Mouse (Mus musculus) forebrain, embryonic 10.5 days (tissue): ENCODE measurements around the gene Gopc. TPM values are rescaled to one million over a fixed set of nuclear protein-coding genes. Genes with fewer than 3 reads are reported as not detected.
"Not testable (repeated sequence)": the region's sequence is repeated elsewhere in the genome, so short reads cannot be mapped to it uniquely, and the experiment has no call there.

Experiments used
- DNase-seq: peaks from one replicate; pipeline ENCODE4 v3.0.0-alpha.2; 2017; ENCODE audit warnings: low spot score; ENCODE audit errors: extremely low spot score
- H3K27ac ChIP-seq: fragments of 300-500 bp; sonication (generic); 2 replicates; pipeline ENCODE4 v1.5.1; 2016; ENCODE audit warnings: mild to moderate bottlenecking
- H3K27me3 ChIP-seq: fragments of 300-500 bp; sonication (generic); 2 replicates; pipeline ENCODE4 v1.6.1; 2016; ENCODE audit warnings: mild to moderate bottlenecking; ENCODE audit not compliant: poor library complexity, severe bottlenecking
- H3K36me3 ChIP-seq: fragments of 300-500 bp; sonication (generic); replicated peaks from 2 replicates; pipeline ENCODE4 v1.6.1; 2016; ENCODE audit warnings: mild to moderate bottlenecking, moderate library complexity
- H3K4me1 ChIP-seq: fragments of 300-500 bp; sonication (generic); 2 replicates; pipeline ENCODE4 v1.6.1; 2016
- H3K4me3 ChIP-seq: fragments of 300-500 bp; sonication (generic); 2 replicates; pipeline ENCODE4 v1.5.1; 2016; ENCODE audit warnings: mild to moderate bottlenecking, moderate library complexity
- H3K9me3 ChIP-seq: fragments of 300-500 bp; sonication (generic); 2 replicates; pipeline ENCODE4 v1.6.1; 2016; ENCODE audit warnings: mild to moderate bottlenecking, moderate library complexity
- WGBS: fragments of 180-500 bp; shearing (Covaris S2); methylation state at CpG from one replicate; pipeline ENCODE4 v1.1.7; 2016; 5-methylcytosine and 5-hydroxymethylcytosine counted together
- polyA plus RNA-seq: library from polyadenylated mRNA; unstranded; fragments of >200 nt; fragmentation: Nextera tagmentation; extraction: Ambion mirVana; gene quantifications from 2 replicates; pipeline ENCODE4 v1.2.1, GENCODE M21; 2016

Gopc gene
- polyA plus RNA-seq, 1 experiment from 2014 or later = 15.8 TPM

GRCm38 (mm10) chr10:52321918-52322317 lies 60.0 kb downstream of the Gopc start:
- H3K4me1 ChIP-seq = no peaks in the 10 kb centered on the region
- WGBS = 92% methylated on average over 3 of the region's 3 CpGs
- H3K4me3 ChIP-seq = no peak overlapping the region
- H3K9me3 ChIP-seq = no peaks in the 10 kb centered on the region
- H3K27ac ChIP-seq = no peak overlapping the region
- H3K27me3 ChIP-seq = no peaks in the 10 kb centered on the region
- peaks cover 43% of the 10 kb centered on the region for H3K36me3 ChIP-seq
- DNase-seq = no peak

- peaks cover 59% of the 10 kb centered on the region for H3K36me3 ChIP-seq
- H3K9me3 ChIP-seq = no peaks in the 10 kb centered on the region
- WGBS = 95% methylated on average over 28 of the region's 28 CpGs
- H3K27ac ChIP-seq = no peak overlapping the region
- H3K27me3 ChIP-seq = no peaks in the 10 kb centered on the region
- H3K4me3 ChIP-seq = no peak overlapping the region
- H3K4me1 ChIP-seq = no peaks in the 10 kb centered on the region
- DNase-seq = no peak
These were observed 62.2 kb downstream of the Gopc start for GRCm38 (mm10) chr10:52319506-52320286.

DNA sequence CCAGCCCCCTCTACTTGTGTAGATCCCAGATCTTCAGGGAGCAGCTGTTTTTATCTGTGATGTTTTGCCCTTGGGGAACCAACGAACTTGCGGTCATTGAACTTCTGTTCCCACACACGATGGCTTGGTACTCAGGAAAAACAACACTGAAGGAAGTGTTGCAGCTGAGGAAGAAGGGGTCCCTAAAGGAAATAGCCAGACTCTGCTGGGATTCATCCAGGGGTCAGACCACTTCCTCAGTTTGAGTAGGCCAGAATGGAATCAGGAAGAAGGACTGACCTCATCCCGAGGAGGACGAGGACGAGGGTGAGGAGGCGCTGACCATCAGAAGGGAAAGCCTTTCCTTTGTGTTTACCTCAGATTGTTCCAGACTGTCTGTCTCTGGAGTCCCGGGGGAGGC lies 72.7 kb downstream of the Gopc start:
- H3K27ac ChIP-seq = no peak overlapping the region
- H3K4me3 ChIP-seq = no peak overlapping the region
- peaks cover 57% of the 10 kb centered on the region for H3K36me3 ChIP-seq
- no peaks in the 10 kb centered on the region for H3K9me3 ChIP-seq
- DNase-seq = no peak
- no peaks in the 10 kb centered on the region for H3K27me3 ChIP-seq
- 79% methylated on average over 8 of the region's 8 CpGs for WGBS
- H3K4me1 ChIP-seq = no peaks in the 10 kb centered on the region

DNA sequence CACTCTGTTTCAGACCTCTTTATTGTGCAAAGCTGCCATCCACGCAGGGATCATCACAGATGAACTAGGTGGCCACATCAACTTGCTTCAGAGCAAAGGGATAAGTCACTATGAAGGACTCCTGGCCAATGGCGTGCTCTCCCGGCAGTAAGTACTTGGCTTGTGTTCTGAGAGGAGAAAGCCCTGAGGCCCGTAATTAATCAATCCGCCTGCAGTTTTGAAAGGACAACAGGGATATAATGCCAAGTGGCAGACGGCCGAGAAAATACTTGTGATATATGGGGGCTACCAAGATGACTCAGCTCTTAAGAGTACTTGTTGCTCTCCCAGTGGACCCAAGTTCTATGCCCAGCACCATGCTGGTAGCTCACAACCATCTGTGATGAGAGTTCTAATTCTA lies 77.3 kb downstream of the Gopc start:
- H3K27me3 ChIP-seq = no peaks in the 10 kb centered on the region
- no peak for DNase-seq
- no peak overlapping the region for H3K4me3 ChIP-seq
- peaks cover 31% of the 10 kb centered on the region for H3K36me3 ChIP-seq
- H3K27ac ChIP-seq = no peak overlapping the region
- H3K4me1 ChIP-seq = no peaks in the 10 kb centered on the region
- no peaks in the 10 kb centered on the region for H3K9me3 ChIP-seq
- WGBS = 86% methylated on average over 7 of the region's 7 CpGs

GRCm38 (mm10) chr10:52302271-52302670 lies 79.7 kb downstream of the Gopc start:
- Histone ChIP-seq H3K27ac (no peak overlapping the region), H3K36me3 (peaks cover 25% of the 10 kb centered on the region), H3K9me3 (no peaks in the 10 kb centered on the region), H3K27me3 (no peaks in the 10 kb centered on the region), H3K4me1 (peaks cover 11% of the 10 kb centered on the region), H3K4me3 (no peak overlapping the region)
- DNase-seq = no peak

DNA sequence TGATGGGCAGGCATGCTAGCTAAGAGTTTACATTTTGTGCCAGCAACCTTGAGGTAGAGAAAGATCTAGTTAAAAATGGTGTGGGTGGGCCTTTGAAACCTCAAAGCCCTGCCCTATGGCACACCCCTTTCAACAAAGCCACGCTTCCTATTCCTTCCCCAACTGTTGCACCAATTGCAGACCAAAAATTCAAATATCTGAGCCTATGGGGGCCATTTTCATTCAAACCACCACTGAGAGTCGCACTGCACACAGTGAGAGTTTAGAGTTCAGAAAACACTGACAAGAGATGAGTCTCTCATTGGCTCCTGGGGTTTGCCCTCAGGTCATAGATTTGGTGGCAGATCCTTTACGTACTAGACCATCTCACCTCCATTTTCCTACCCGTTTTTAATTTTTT lies 80.2 kb downstream of the Gopc start:
- H3K9me3 ChIP-seq = no peaks in the 10 kb centered on the region
- no peak for DNase-seq
- no peak overlapping the region for H3K4me3 ChIP-seq
- no peak overlapping the region for H3K27ac ChIP-seq
- H3K36me3 ChIP-seq = peaks cover 24% of the 10 kb centered on the region
- 94% methylated on average over 4 of the region's 4 CpGs for WGBS
- H3K4me1 ChIP-seq = peaks cover 11% of the 10 kb centered on the region
- H3K27me3 ChIP-seq = no peaks in the 10 kb centered on the region

- peaks cover 11% of the 10 kb centered on the region for H3K4me1 ChIP-seq
- DNase-seq, H3K27ac ChIP-seq, H3K9me3 ChIP-seq, H3K4me3 ChIP-seq, H3K36me3 ChIP-seq, H3K27me3 ChIP-seq: not testable (repeated sequence)
These were observed 83.4 kb downstream of the Gopc start for GRCm38 (mm10) chr10:52298568-52298967.

GRCm38 (mm10) chr10:52295934-52296333 lies 86.0 kb downstream of the Gopc start:
- DNase-seq = no peak
- Histone ChIP-seq H3K36me3 (peaks cover 5% of the 10 kb centered on the region), H3K4me1 (peaks cover 11% of the 10 kb centered on the region), H3K27ac (no peak overlapping the region), H3K27me3 (no peaks in the 10 kb centered on the region), H3K4me3 (no peak overlapping the region), H3K9me3 (no peaks in the 10 kb centered on the region)
- WGBS = 88% methylated on average over 2 of the region's 2 CpGs

DNA sequence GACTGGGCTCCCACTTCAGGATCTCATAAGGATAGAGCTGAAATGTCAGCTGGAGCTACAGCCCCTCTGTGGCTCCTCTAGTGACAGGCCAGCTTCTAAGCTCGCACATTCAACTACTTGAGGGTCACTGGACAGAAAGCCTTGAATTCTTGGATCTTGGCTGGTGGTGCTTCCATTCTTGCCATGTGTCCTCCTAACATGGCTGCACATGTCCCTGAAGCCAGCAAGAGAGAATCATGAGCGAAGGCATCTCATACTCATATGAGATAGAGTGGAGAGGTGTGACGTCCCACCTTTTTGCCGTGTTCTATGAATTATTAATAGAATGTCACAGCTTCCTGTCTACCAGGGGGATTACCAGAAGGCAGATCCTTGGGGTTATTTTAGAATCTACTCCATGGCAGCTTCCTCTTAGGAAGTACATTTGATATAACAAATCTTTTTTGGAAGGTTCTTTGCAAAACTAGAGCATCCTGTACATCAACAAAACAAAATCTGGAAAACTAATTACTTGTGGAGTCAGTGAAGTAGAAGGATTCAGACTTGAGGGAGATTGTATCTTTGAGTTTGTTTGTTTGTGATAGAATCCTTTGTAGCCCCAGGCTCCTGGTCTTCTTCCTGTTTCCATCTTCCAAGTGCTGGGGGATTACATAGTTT lies 87.9 kb downstream of the Gopc start:
- Histone ChIP-seq H3K4me3 (no peak overlapping the region), H3K27me3 (no peaks in the 10 kb centered on the region), H3K27ac (no peak overlapping the region), H3K36me3 (peaks cover 5% of the 10 kb centered on the region), H3K9me3 (no peaks in the 10 kb centered on the region), H3K4me1 (peaks cover 11% of the 10 kb centered on the region)
- 94% methylated on average over 4 of the region's 4 CpGs for WGBS
- no peak for DNase-seq

GRCm38 (mm10) chr10:52292391-52292790 lies 89.5 kb downstream of the Gopc start:
- not testable (repeated sequence) for H3K27me3 ChIP-seq, H3K27ac ChIP-seq, H3K9me3 ChIP-seq, H3K4me1 ChIP-seq, DNase-seq, H3K4me3 ChIP-seq, H3K36me3 ChIP-seq
- 70% methylated on average over 1 of the region's 1 CpGs for WGBS

GRCm38 (mm10) chr10:52289261-52289660 lies 92.7 kb downstream of the Gopc start:
- Histone ChIP-seq H3K9me3 (no peaks in the 10 kb centered on the region), H3K4me3 (no peak overlapping the region), H3K36me3 (peaks cover 16% of the 10 kb centered on the region), H3K27ac (no peak overlapping the region), H3K4me1 (no peaks in the 10 kb centered on the region), H3K27me3 (no peaks in the 10 kb centered on the region)
- WGBS = 91% methylated on average over 3 of the region's 3 CpGs
- no peak for DNase-seq

- H3K36me3 ChIP-seq = peaks cover 16% of the 10 kb centered on the region
- WGBS = 94% methylated on average over 5 of the region's 5 CpGs
- no peaks in the 10 kb centered on the region for H3K27me3 ChIP-seq
- no peaks in the 10 kb centered on the region for H3K9me3 ChIP-seq
- H3K4me3 ChIP-seq = no peak overlapping the region
- no peak overlapping the region for H3K27ac ChIP-seq
- DNase-seq = no peak
- no peaks in the 10 kb centered on the region for H3K4me1 ChIP-seq
These were observed 93.9 kb downstream of the Gopc start for GRCm38 (mm10) chr10:52287852-52288533.
